Mouse (Mus musculus) stomach, postnatal 0 days (tissue): ENCODE results near the gene Upb1. TPM values are rescaled to one million over a fixed set of nuclear protein-coding genes. Genes with fewer than 3 reads are reported as not detected.

Experiments
- ATAC-seq: fragments of 200-750 bp; cut with Nextera tagmentation; 2 replicates; pipeline ENCODE4 v1.8.0; 2017; ENCODE audit not compliant: low FRiP score, low TSS enrichment
- DNase-seq: peaks from one replicate; pipeline ENCODE4 v3.0.0-alpha.2; 2016; ENCODE audit warnings: low spot score
- H3K27ac ChIP-seq: fragments of 300-500 bp; sonication (generic); replicated peaks from 2 replicates; pipeline ENCODE4 v1.5.1; 2014; ENCODE audit warnings: mild to moderate bottlenecking, control low read depth
- H3K27me3 ChIP-seq: fragments of 300-500 bp; sonication (generic); 2 replicates; pipeline ENCODE4 v1.6.1; 2014; ENCODE audit warnings: low read length; ENCODE audit not compliant: control insufficient read depth, insufficient read depth
- H3K36me3 ChIP-seq: fragments of 300-500 bp; sonication (generic); 2 replicates; pipeline ENCODE4 v1.6.1; 2014; ENCODE audit warnings: low read length, mixed read lengths; ENCODE audit not compliant: control insufficient read depth, insufficient read depth
- H3K4me1 ChIP-seq: fragments of 300-500 bp; sonication (generic); replicated peaks from 2 replicates; pipeline ENCODE4 v1.6.1; 2014; ENCODE audit warnings: antibody characterized with exemption; ENCODE audit not compliant: control insufficient read depth, insufficient read depth
- H3K4me2 ChIP-seq: fragments of 300-500 bp; sonication (generic); replicated peaks from 2 replicates; pipeline ENCODE4 v1.6.1; 2014; ENCODE audit warnings: low read depth, mild to moderate bottlenecking, control low read depth, moderate library complexity
- H3K4me3 ChIP-seq: fragments of 300-500 bp; sonication (generic); 2 replicates; pipeline ENCODE4 v1.5.1; 2014; ENCODE audit warnings: low read depth, low read length, control low read depth
- H3K9ac ChIP-seq: fragments of 300-500 bp; sonication (generic); 2 replicates; pipeline ENCODE4 v1.6.1; 2014; ENCODE audit warnings: mild to moderate bottlenecking, low read length, control low read depth, mixed read lengths
- H3K9me3 ChIP-seq: fragments of 300-500 bp; sonication (generic); 2 replicates; pipeline ENCODE4 v1.6.1; 2016; ENCODE audit warnings: low read length; ENCODE audit not compliant: control insufficient read depth
- CTCF ChIP-seq: IDR thresholded peaks from 2 replicates; pipeline ENCODE4 v1.5.1; 2016; ENCODE audit warnings: antibody characterized with exemption, low read depth, mild to moderate bottlenecking, moderate library complexity
- EP300 ChIP-seq: optimal IDR thresholded peaks from 2 replicates; pipeline ENCODE3; 2016; ENCODE audit warnings: antibody characterized with exemption
- WGBS: fragments of 180-500 bp; shearing (Covaris S2); extraction: QIAGEN DNeasy Blood & Tissue Kit; methylation state at CpG from one replicate; pipeline ENCODE4 v1.1.7; 2014; 5-methylcytosine and 5-hydroxymethylcytosine counted together
- polyA plus RNA-seq: library from polyadenylated mRNA; unstranded; fragments of >200 nt; fragmentation: Nextera tagmentation; extraction: Ambion mirVana; gene quantifications from 2 replicates; pipeline ENCODE4 v1.2.1, GENCODE M21; 2015

The Upb1 gene
- polyA plus RNA-seq, 1 experiment from 2014 or later: 3.8 TPM

- DNase-seq: peak; percentile 85
- no peak for ATAC-seq
- Histone ChIP-seq H3K27me3 (no peaks in the 10 kb centered on the region), H3K4me1 (no peaks in the 10 kb centered on the region), H3K9ac (no peak overlapping the region), H3K9me3 (no peaks in the 10 kb centered on the region), H3K4me2 (no peak overlapping the region), H3K4me3 (no peak overlapping the region), H3K36me3 (no peaks in the 10 kb centered on the region), H3K27ac (no peak overlapping the region)
- TF ChIP-seq EP300: no peak
- TF ChIP-seq CTCF: peak; percentile 96
- WGBS: 8% methylated on average over 3 of the region's 3 CpGs
Measured at GRCm38 (mm10) chr10:75436604-75437217, 35.8 kb downstream of the Upb1 start.

- ATAC-seq (no peak), DNase-seq (no peak)
- Histone ChIP-seq H3K4me2 (no peak overlapping the region), H3K9me3 (no peaks in the 10 kb centered on the region), H3K36me3 (no peaks in the 10 kb centered on the region), H3K4me1 (no peaks in the 10 kb centered on the region), H3K27me3 (no peaks in the 10 kb centered on the region), H3K4me3 (no peak overlapping the region), H3K27ac (no peak overlapping the region), H3K9ac (no peak overlapping the region)
- 94% methylated on average over 1 of the region's 1 CpGs for WGBS
- TF ChIP-seq EP300: no peak
- TF ChIP-seq CTCF: no peak
Measured at GRCm38 (mm10) chr10:75437284-75437683, 36.4 kb downstream of the Upb1 start.

- no peaks in the 10 kb centered on the region for H3K4me1 ChIP-seq
- 53% methylated on average over 13 of the region's 13 CpGs for WGBS
- no peak overlapping the region for H3K4me3 ChIP-seq
- ATAC-seq: no peak
- no peaks in the 10 kb centered on the region for H3K27me3 ChIP-seq
- H3K27ac ChIP-seq: no peak overlapping the region
- H3K9me3 ChIP-seq: no peaks in the 10 kb centered on the region
- H3K4me2 ChIP-seq: no peak overlapping the region
- H3K9ac ChIP-seq: no peak overlapping the region
- TF ChIP-seq EP300 (no peak), CTCF (no peak)
- H3K36me3 ChIP-seq: no peaks in the 10 kb centered on the region
- DNase-seq: peak; percentile 28
Measured at GRCm38 (mm10) chr10:75438132-75438810, 37.4 kb downstream of the Upb1 start.

- Histone ChIP-seq H3K4me3 (no peak overlapping the region), H3K4me2 (no peak overlapping the region), H3K27me3 (no peaks in the 10 kb centered on the region), H3K9ac (no peak overlapping the region), H3K27ac (no peak overlapping the region), H3K9me3 (no peaks in the 10 kb centered on the region), H3K36me3 (no peaks in the 10 kb centered on the region), H3K4me1 (no peaks in the 10 kb centered on the region)
- ATAC-seq (peak; percentile 23; the same call in 1 of the 2 replicates), DNase-seq (no peak)
- peak; percentile 86 for TF ChIP-seq CTCF
- no peak for TF ChIP-seq EP300
- 41% methylated on average over 7 of the region's 7 CpGs for WGBS
Measured at GRCm38 (mm10) chr10:75439211-75439811, 38.4 kb downstream of the Upb1 start.

- no peaks in the 10 kb centered on the region for H3K27me3 ChIP-seq
- ATAC-seq: no peak
- no peak overlapping the region for H3K4me2 ChIP-seq
- H3K36me3 ChIP-seq: no peaks in the 10 kb centered on the region
- WGBS: 91% methylated on average over 3 of the region's 3 CpGs
- no peaks in the 10 kb centered on the region; the same call in 1 of the 2 replicates for H3K4me1 ChIP-seq
- no peak overlapping the region for H3K9ac ChIP-seq
- H3K4me3 ChIP-seq: no peak overlapping the region
- no peaks in the 10 kb centered on the region for H3K9me3 ChIP-seq
- no peak for TF ChIP-seq EP300
- no peak for TF ChIP-seq CTCF
- no peak overlapping the region for H3K27ac ChIP-seq
- DNase-seq: no peak
Measured at GRCm38 (mm10) chr10:75440756-75441155, 39.8 kb downstream of the Upb1 start.

GRCm38 (mm10) chr10:75441800-75442199, 40.9 kb downstream of the Upb1 start:
- Histone ChIP-seq H3K4me1 (no peaks in the 10 kb centered on the region; the same call in 1 of the 2 replicates), H3K36me3 (no peaks in the 10 kb centered on the region), H3K9me3 (no peaks in the 10 kb centered on the region), H3K27me3 (no peaks in the 10 kb centered on the region), H3K27ac (no peak overlapping the region), H3K4me3 (no peak overlapping the region), H3K4me2 (no peak overlapping the region), H3K9ac (no peak overlapping the region)
- 33% methylated on average over 4 of the region's 4 CpGs for WGBS
- no peak for TF ChIP-seq EP300
- no peak for TF ChIP-seq CTCF
- DNase-seq: no peak
- peak; percentile 83 for ATAC-seq
